Mouse (Mus musculus) gastrocnemius, adult 8-10 months (tissue): ENCODE data around the gene Cldn15. TPM values are rescaled to one million over a fixed set of nuclear protein-coding genes. Genes with fewer than 3 reads are reported as not detected.
A peak's percentile ranks its signal among the peaks of the same experiment; 100 is the strongest.
"Not testable (repeated sequence)": the region's sequence is repeated elsewhere in the genome, so short reads cannot be mapped to it uniquely, and the experiment has no call there.

ENCODE experiments used
- DNase-seq, 2 experiments: peaks; one replicate each; pipeline ENCODE4 v3.0.0; 2022; ENCODE audit warnings: low spot score in 2 of 2
- total RNA-seq, 4 experiments: library from RNA; stranded (reverse); gene quantifications; 2 replicates each; pipeline ENCODE4 v1.2.4; 2022

Cldn15 gene
- 1 to 10 TPM in 3 of 4 experiments, under 1 TPM in 1; 0.99 to 2.0 (median 1.2) TPM for total RNA-seq

GRCm38 (mm10) chr5:136966331-136966730, at the start of gene Cldn15:
Cldn15 (plus strand) TSS chr5:136966616.
- no peak for DNase-seq

GRCm38 (mm10) chr5:136917613-136918242, 48.7 kb upstream of the Cldn15 start:
- DNase-seq, result no peak

- peak; percentile 39 to 47 for DNase-seq
Measured at GRCm38 (mm10) chr5:136918655-136919472, 47.6 kb upstream of the Cldn15 start.

GRCm38 (mm10) chr5:136919546-136920301, 46.7 kb upstream of the Cldn15 start:
- no peak for DNase-seq

GRCm38 (mm10) chr5:136922830-136923229, 43.6 kb upstream of the Cldn15 start:
- no peak for DNase-seq

GRCm38 (mm10) chr5:136923751-136924478, 42.5 kb upstream of the Cldn15 start:
- DNase-seq, result no peak

- DNase-seq, result peak; percentile 56 to 63
Measured at GRCm38 (mm10) chr5:136929073-136929472, 37.3 kb upstream of the Cldn15 start.

GRCm38 (mm10) chr5:136931896-136932295, 34.5 kb upstream of the Cldn15 start:
- DNase-seq, result no peak

GRCm38 (mm10) chr5:136932956-136933355, 33.5 kb upstream of the Cldn15 start:
- no peak for DNase-seq

- DNase-seq, result no peak
Measured at GRCm38 (mm10) chr5:136933930-136934329, 32.5 kb upstream of the Cldn15 start.

- no peak for DNase-seq
Measured at GRCm38 (mm10) chr5:136935905-136936695, 30.3 kb upstream of the Cldn15 start.

GRCm38 (mm10) chr5:136936750-136937149, 29.7 kb upstream of the Cldn15 start:
- DNase-seq, result no peak

GRCm38 (mm10) chr5:136937621-136938020, 28.8 kb upstream of the Cldn15 start:
- DNase-seq, result no peak

- DNase-seq, result no peak
Measured at GRCm38 (mm10) chr5:136939284-136939683, 27.1 kb upstream of the Cldn15 start.

GRCm38 (mm10) chr5:136940029-136940428, 26.4 kb upstream of the Cldn15 start:
- DNase-seq, result not testable (repeated sequence)

- no peak for DNase-seq
Measured at GRCm38 (mm10) chr5:136940845-136941560, 25.4 kb upstream of the Cldn15 start.

GRCm38 (mm10) chr5:136942781-136943180, 23.6 kb upstream of the Cldn15 start:
- DNase-seq, result no peak

GRCm38 (mm10) chr5:136943382-136943781, 23.0 kb upstream of the Cldn15 start:
- DNase-seq, result no peak

- no peak for DNase-seq
Measured at GRCm38 (mm10) chr5:136945084-136945483, 21.3 kb upstream of the Cldn15 start.

GRCm38 (mm10) chr5:136947874-136948273, 18.5 kb upstream of the Cldn15 start:
- no peak for DNase-seq
